Mouse (Mus musculus) layer of hippocampus, adult 18-20 months (tissue): ENCODE data around the gene Macrod2. TPM values are rescaled to one million over a fixed set of nuclear protein-coding genes. Genes with fewer than 3 reads are reported as not detected.

Source experiments
- DNase-seq, 2 experiments: peaks; one replicate each; pipeline ENCODE4 v3.0.0; 2022; ENCODE audit warnings: low spot score in 2 of 2
- total RNA-seq, 2 experiments: library from RNA; stranded (reverse); gene quantifications; 2 replicates each; pipeline ENCODE4 v1.2.3; 2021

Gene Macrod2
- total RNA-seq, 2 experiments from 2014 or later, result 48.7 to 52.0 TPM

DNA sequence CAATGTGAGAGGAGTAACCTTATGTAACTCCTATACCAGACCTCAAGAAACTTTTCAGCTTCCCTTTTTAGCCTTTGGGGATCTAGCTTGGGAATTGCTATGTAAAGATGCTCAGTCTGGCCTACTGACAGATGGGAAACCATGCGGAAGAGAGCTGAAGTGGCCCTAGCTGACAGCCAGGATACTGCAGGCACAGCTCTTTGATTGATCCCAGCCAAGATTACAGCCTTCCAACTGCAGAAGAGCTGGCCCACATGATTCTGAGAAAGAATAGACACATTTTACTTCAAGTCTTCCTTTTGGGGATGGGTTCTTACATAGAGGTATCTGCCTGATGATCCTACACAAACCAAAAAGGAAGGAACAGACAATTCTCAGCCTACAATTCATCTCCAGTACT, 387.9 kb downstream of the Macrod2 start:
- peak; percentile 12 to 64 for DNase-seq

- DNase-seq, result no peak
These were observed 389.5 kb downstream of the Macrod2 start for GRCm38 (mm10) chr2:140784626-140785025.

GRCm38 (mm10) chr2:140790363-140790762, 395.3 kb downstream of the Macrod2 start:
- no peak for DNase-seq

GRCm38 (mm10) chr2:140793886-140794608, 398.9 kb downstream of the Macrod2 start:
- DNase-seq, result no peak

- no peak for DNase-seq
These were observed 416.6 kb downstream of the Macrod2 start for GRCm38 (mm10) chr2:140811693-140812092.

DNA sequence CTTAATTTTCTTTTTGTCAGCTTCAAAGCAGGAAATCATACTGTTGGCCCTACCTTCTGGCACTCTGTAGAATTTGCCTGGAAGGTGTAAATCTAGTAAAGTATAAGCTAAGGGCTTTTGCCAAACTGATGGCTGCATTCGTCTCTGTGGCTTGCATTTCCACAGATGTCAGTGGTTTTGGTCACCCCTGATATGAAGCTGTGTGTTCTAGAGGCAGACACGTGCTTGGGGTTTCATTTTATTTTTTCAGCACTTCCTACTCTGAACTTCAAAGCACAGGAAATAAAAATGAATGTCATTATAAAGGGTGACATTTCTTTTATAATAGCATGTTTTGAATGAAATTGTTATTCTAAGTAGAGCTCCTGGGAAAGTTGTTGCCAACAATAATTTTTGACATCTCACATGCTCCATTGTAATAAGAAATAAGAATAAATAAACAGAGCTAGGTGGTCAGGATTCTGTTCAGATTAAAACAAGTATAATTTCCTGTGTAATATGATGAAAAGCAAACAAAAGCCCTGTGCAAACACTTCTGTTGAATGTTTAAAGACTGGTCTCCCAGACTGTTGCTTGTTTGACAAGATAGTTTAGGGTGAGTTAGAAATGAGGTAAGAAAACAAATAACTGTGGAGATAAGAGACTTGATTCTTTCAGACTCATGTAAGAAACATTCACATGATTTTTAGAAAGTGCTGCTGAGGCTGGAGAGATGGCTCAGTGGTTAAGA, 424.4 kb downstream of the Macrod2 start:
- DNase-seq, result no peak

- peak; percentile 8 to 55 for DNase-seq
These were observed 427.3 kb downstream of the Macrod2 start for GRCm38 (mm10) chr2:140822378-140822777.

DNA sequence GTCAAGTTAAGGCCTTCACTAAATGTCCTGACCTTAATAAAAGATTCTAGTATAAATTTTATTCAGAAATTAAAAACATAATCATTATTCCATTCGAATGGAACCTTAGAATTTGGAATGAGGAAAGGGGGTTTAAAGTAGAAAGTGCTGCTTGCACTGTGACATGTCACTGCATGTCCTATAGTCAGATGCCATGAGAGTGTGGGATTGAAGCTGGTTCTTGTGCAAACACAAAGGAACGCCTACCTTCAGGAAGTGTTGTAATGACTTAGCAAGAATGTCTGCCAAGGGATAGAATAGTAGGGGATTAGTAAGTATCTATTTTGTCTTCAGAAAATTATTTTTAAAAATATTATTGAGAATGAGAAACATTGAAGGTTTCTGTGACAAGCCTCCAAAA, 431.1 kb downstream of the Macrod2 start:
- DNase-seq, result no peak

GRCm38 (mm10) chr2:140828859-140829258, 433.8 kb downstream of the Macrod2 start:
- DNase-seq, result no peak

- DNase-seq, result no peak
These were observed 435.0 kb downstream of the Macrod2 start for GRCm38 (mm10) chr2:140830086-140830485.

GRCm38 (mm10) chr2:140839371-140839770, 444.3 kb downstream of the Macrod2 start:
- DNase-seq, result no peak

DNA sequence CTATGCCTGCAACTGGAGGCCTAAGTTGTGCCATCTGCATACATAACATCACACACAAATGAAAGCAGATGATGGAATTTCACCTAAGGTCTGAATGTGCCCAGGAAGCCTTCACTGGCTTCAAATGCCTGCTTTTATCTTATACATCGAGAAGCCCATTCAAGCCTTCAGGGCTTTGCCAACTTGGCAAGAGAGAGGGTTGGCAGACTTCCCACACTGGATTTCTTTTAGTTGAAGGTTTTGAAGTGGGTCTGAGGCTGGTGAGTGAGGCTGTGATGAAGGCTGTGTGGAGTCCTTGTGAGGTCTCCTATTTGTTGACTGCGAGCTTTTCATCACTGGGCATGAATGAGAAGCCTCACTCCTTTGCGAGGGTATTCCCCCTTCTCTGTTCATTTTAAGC, 444.8 kb downstream of the Macrod2 start:
- DNase-seq, result peak in 1 of 2 experiments; percentile 30

- DNase-seq, result no peak
These were observed 448.9 kb downstream of the Macrod2 start for GRCm38 (mm10) chr2:140844030-140844429.

DNA sequence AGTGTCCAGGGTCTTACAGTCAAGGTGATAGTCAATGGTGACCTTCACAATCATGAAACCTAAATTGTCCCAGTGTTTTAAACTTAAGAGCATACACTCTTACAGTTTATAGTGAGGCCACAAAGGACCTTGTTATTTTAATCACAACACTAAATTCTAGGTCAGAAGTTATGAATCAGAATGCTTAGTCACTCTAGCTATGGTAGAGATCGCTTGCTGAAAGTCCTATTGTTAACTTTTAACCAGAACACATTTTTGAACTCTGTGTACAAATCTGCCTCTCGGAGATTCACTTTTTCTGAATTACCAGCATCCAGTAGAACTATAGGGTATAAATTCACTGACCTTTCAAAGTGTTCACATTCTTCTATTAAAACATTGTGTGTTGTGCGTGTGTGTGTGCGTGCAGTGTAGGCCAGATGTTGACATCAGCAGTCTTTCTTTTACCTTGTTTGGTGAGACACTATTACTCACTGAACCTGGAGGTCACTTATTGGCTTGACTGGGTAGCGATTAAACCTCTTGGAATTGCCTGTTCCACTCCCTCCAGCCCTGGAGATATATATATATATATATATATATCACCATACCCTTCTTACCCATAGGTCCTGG, 452.8 kb downstream of the Macrod2 start:
- no peak for DNase-seq

- DNase-seq, result no peak
These were observed 458.4 kb downstream of the Macrod2 start for GRCm38 (mm10) chr2:140853538-140853937.

- no peak for DNase-seq
These were observed 466.2 kb downstream of the Macrod2 start for GRCm38 (mm10) chr2:140861356-140861755.

- DNase-seq, result no peak
These were observed 467.6 kb downstream of the Macrod2 start for GRCm38 (mm10) chr2:140862736-140863135.

DNA sequence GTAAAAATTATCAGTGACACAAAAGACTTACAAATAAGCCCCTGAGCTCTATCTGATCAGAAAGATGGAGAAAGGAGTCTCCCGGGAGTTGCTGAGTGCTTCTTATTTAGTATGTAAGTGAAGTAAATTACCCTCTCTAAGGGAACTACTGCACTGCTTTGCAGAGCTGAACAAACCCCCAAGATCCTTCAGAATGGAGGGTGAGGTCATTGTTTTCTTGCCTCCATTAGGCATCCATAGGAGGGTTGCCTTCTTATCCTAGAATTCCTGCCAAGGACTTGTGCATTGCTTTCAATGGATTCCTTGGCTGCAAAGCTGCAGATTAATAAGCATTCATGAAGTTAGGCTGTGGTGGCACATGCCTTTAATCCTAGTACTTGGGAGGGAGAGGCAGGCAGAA, 470.5 kb downstream of the Macrod2 start:
- DNase-seq, result no peak

DNA sequence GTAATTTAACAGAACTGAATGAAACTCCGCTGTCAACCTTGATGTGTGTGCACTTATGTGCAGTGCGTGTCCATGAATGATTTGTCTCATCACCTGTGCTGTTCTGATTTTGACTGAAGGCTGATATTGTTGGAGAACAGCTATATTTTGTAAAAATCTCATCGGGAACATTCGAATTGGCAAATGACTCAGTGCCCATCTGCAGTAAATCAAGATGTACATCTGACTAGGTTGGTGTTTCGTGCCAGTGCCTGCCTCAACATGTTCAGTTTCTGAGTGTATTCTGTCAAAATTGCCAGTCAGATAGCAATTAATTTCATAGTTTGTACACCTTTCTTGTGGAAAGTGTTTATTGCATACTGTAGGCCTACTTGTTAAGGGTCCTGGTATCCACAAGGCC, 472.0 kb downstream of the Macrod2 start:
- peak; percentile 66 to 86 for DNase-seq

GRCm38 (mm10) chr2:140885176-140885575, 490.1 kb downstream of the Macrod2 start:
- DNase-seq, result no peak

DNA sequence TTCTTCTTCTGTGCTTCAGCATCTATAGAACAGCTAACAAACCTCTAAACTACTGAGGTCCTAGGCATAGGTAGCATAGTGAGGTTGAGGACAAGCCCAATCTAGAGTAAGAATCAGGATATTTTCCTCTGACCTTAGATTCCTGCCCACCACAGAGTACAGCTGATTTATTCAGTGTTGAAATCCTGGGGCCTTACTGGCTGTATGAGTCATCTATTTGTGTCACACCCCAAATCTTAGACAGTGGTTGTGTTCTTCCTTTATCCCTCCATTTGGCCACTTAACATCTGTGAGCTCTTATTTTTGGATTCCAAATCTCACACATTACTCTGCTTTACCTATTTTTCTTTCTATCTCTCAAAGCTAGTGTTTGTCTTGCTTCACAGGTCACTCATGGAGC, 495.6 kb downstream of the Macrod2 start:
- no peak for DNase-seq

- no peak for DNase-seq
These were observed 501.4 kb downstream of the Macrod2 start for GRCm38 (mm10) chr2:140896396-140897082.
